In genomic region chr11:7944956-7945515, GRCm38 (mm10) we compare ENCODE assay signal across 15 mouse cellular contexts.
DNase-seq lines count a peak whose midpoint lies in the region; ATAC-seq and TF ChIP-seq lines count a peak whose summit lies in the region.
"Had no signal": no experiment of that assay in that cellular context is flagged by ENCODE, and none has a peak within 500 bp of the region (broad histone marks: within the 10 kb centered on the region; RNA-seq: fewer than 3 reads in every experiment).

No protein-coding gene starts in this region.

- no peaks in the 10 kb centered on the region for H3K36me3 ChIP-seq in heart, embryonic 10.5 days
- no peaks in the 10 kb centered on the region for H3K36me3 ChIP-seq in heart, embryonic 15.5 days
- no peaks in the 10 kb centered on the region for H3K36me3 ChIP-seq in forebrain, postnatal 0 days (ENCODE audit: insufficient read depth)
- H3K36me3 ChIP-seq: embryonic facial prominence, embryonic 12.5 days; kidney, embryonic 15.5 days; midbrain, embryonic 15.5 days had no signal

- H3K27ac ChIP-seq in heart, embryonic 10.5 days, result no peak overlapping the region
- no peak overlapping the region for H3K27ac ChIP-seq in heart, embryonic 15.5 days
- H3K27ac ChIP-seq in forebrain, postnatal 0 days (ENCODE audit: low read depth, low read length), result no peak overlapping the region
- H3K27ac ChIP-seq: embryonic facial prominence, embryonic 12.5 days; forebrain, embryonic 13.5 days; kidney, embryonic 15.5 days; midbrain, embryonic 15.5 days; stomach, postnatal 0 days had no signal

- TF ChIP-seq CTCF in forebrain, postnatal 0 days (IDR thresholded peaks at IDR 0.05; ENCODE audit: low read depth), result no peak

- no peak overlapping the region for H3K9ac ChIP-seq in heart, embryonic 15.5 days
- H3K9ac ChIP-seq in forebrain, postnatal 0 days, result no peak overlapping the region
- H3K9ac ChIP-seq: embryonic facial prominence, embryonic 12.5 days; forebrain, embryonic 13.5 days; kidney, embryonic 15.5 days; midbrain, embryonic 15.5 days had no signal

- peak; percentile 73 to 75 for DNase-seq in heart, adult 18-20 months
- no peak for DNase-seq in heart, embryonic 10.5 days (ENCODE audit: low spot score)
- DNase-seq in urinary bladder, postnatal 14 days (ENCODE audit: low spot score), result peak; percentile 7
- DNase-seq in urinary bladder, postnatal 4 days (ENCODE audit: low spot score in 2 of 2), result no peak
- no peak for DNase-seq in ovary, postnatal 36 days (ENCODE audit: low spot score)
- no peak for DNase-seq in forebrain, postnatal 0 days
- DNase-seq: cerebellum, postnatal 36 days; layer of hippocampus, adult 9-11 months had no signal

- 0 out of 2 replicates have a peak, but pooled peaks have one; percentile 39 for ATAC-seq in heart, embryonic 15.5 days (replicated peaks; ENCODE audit: insufficient number of reproducible peaks, insufficient read depth, low FRiP score, low read depth)
- ATAC-seq in forebrain, postnatal 0 days, result no peak
- ATAC-seq: forebrain, embryonic 13.5 days; inflammation-experienced regulatory T-cells, adult 6 months; midbrain, embryonic 15.5 days had no signal

- 73% methylated on average over 5 of the region's 5 CpGs for WGBS in heart, embryonic 10.5 days
- WGBS in heart, embryonic 15.5 days, result 58% methylated on average over 5 of the region's 5 CpGs
- WGBS in forebrain, postnatal 0 days, result 77% methylated on average over 5 of the region's 5 CpGs

- H3K4me2 ChIP-seq in heart, embryonic 15.5 days, result no peak overlapping the region
- no peak overlapping the region for H3K4me2 ChIP-seq in forebrain, postnatal 0 days (ENCODE audit: low read depth)
- H3K4me2 ChIP-seq: embryonic facial prominence, embryonic 12.5 days; forebrain, embryonic 13.5 days; kidney, embryonic 15.5 days; midbrain, embryonic 15.5 days had no signal

- no peaks in the 10 kb centered on the region for H3K4me1 ChIP-seq in heart, embryonic 10.5 days
- no peaks in the 10 kb centered on the region for H3K4me1 ChIP-seq in heart, embryonic 15.5 days (replicated peaks)
- H3K4me1 ChIP-seq in forebrain, postnatal 0 days (ENCODE audit: insufficient read depth), result no peaks in the 10 kb centered on the region
- H3K4me1 ChIP-seq: embryonic facial prominence, embryonic 12.5 days; forebrain, embryonic 13.5 days; kidney, embryonic 15.5 days; midbrain, embryonic 15.5 days had no signal

- H3K27me3 ChIP-seq in heart, embryonic 10.5 days (ENCODE audit: insufficient read depth, poor library complexity, severe bottlenecking), result no peaks in the 10 kb centered on the region
- no peaks in the 10 kb centered on the region for H3K27me3 ChIP-seq in heart, embryonic 15.5 days
- no peaks in the 10 kb centered on the region for H3K27me3 ChIP-seq in forebrain, postnatal 0 days (ENCODE audit: insufficient read depth, low read length)
- H3K27me3 ChIP-seq: embryonic facial prominence, embryonic 12.5 days; forebrain, embryonic 13.5 days; kidney, embryonic 15.5 days; midbrain, embryonic 15.5 days had no signal

- H3K4me3 ChIP-seq in heart, embryonic 10.5 days, result no peak overlapping the region
- no peak overlapping the region for H3K4me3 ChIP-seq in heart, embryonic 15.5 days
- H3K4me3 ChIP-seq in forebrain, postnatal 0 days (ENCODE audit: low read depth, low read length), result no peak overlapping the region
- H3K4me3 ChIP-seq: embryonic facial prominence, embryonic 12.5 days; forebrain, embryonic 13.5 days; kidney, embryonic 15.5 days; midbrain, embryonic 15.5 days had no signal

- no peaks in the 10 kb centered on the region for H3K9me3 ChIP-seq in heart, embryonic 10.5 days
- H3K9me3 ChIP-seq in heart, embryonic 15.5 days (replicated peaks), result no peaks in the 10 kb centered on the region
- no peaks in the 10 kb centered on the region for H3K9me3 ChIP-seq in forebrain, postnatal 0 days (ENCODE audit: low read length)
- H3K9me3 ChIP-seq: embryonic facial prominence, embryonic 12.5 days; forebrain, embryonic 13.5 days; kidney, embryonic 15.5 days; midbrain, embryonic 15.5 days had no signal

Comparison
In these comparisons a context has a peak if more than half of its experiments do, and no peak if none do; other contexts are left out.
1. DNase-seq: peak in heart, adult 18-20 months (2 of 2) and urinary bladder, postnatal 14 days (single experiment); none in heart, embryonic 10.5 days (single experiment), urinary bladder, postnatal 4 days (0 of 2), ovary, postnatal 36 days (single experiment) and forebrain, postnatal 0 days (single experiment).